Mouse (Mus musculus): ENCODE results near the gene Gtf2i. TPM values are rescaled to one million over a fixed set of nuclear protein-coding genes. Genes with fewer than 3 reads are reported as not detected.

Gene Gtf2i
- polyA plus RNA-seq, 1 experiment, result 196 TPM

GRCm38 (mm10) chr5:134295277-134296050 is 19.1 kb downstream of the Gtf2i start:
- DNase-seq (ENCODE audit: low read depth), result no peak
- TF ChIP-seq POLR2A (IDR thresholded peaks at IDR 0.05; ENCODE audit: borderline replicate concordance, extremely low read depth, insufficient read depth, insufficient read length, poor library complexity, severe bottlenecking) (no peak), CTCF (IDR thresholded peaks at IDR 0.05; ENCODE audit: borderline replicate concordance, extremely low read depth, insufficient read depth, insufficient read length) (no peak)

DNA sequence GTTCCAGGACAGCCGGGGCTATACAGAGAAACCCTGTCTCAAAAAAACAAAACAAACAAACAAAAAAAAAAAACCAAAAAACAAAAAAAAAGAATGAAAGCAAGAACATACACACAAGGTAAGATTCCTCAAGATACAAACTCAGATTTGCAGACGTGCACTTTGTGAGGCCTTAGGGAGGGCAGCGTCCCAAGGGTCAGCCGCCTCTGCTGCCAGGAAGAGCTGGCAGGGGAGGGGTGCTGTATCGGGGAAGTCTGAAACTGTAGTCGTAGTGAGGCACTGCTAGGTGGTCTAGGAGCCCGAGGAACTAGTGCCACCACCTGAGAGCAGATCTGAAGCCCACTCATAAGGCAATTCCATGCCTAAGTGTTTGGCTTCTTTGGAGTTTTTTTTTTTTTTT is 20.0 kb downstream of the Gtf2i start:
- DNase-seq (ENCODE audit: low read depth), result no peak
- TF ChIP-seq POLR2A (IDR thresholded peaks at IDR 0.05; ENCODE audit: borderline replicate concordance, extremely low read depth, insufficient read depth, insufficient read length, poor library complexity, severe bottlenecking), result no peak
- no peak for TF ChIP-seq CTCF (IDR thresholded peaks at IDR 0.05; ENCODE audit: borderline replicate concordance, extremely low read depth, insufficient read depth, insufficient read length)

GRCm38 (mm10) chr5:134291096-134291495 is 23.5 kb downstream of the Gtf2i start:
- no peak for TF ChIP-seq CTCF (IDR thresholded peaks at IDR 0.05; ENCODE audit: borderline replicate concordance, extremely low read depth, insufficient read depth, insufficient read length)
- TF ChIP-seq POLR2A (IDR thresholded peaks at IDR 0.05; ENCODE audit: borderline replicate concordance, extremely low read depth, insufficient read depth, insufficient read length, poor library complexity, severe bottlenecking), result no peak
- DNase-seq (ENCODE audit: low read depth), result no peak

DNA sequence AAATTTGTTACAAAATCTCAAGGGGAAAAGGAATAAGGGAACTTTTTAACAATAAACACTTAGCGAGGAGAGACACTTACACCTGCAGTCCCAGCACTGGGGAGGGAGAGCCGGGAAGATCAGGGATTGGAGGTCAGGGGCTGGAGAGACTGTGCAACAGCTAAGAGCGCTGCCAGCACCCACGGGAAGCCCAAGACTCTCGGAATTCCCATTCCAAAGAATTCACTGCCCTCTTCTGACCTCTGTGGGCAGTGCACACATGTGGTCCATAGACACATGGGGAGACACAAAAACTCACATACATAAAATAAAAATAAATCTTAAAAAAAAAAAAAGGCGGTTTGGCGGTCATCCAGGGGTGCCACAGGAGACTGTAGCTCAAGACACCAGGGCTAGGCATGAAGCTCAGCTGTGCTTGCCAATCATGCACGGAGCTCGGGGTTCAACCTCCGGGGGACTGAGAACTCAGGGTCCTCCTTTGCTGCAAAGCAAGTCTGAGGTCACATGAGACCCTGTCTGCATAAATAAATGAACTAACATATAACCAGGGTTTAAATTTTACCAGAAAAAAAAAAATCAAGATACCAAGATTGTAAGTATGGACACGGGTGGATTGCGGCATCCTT is 24.5 kb downstream of the Gtf2i start:
- TF ChIP-seq POLR2A (IDR thresholded peaks at IDR 0.05; ENCODE audit: borderline replicate concordance, extremely low read depth, insufficient read depth, insufficient read length, poor library complexity, severe bottlenecking) (no peak), CTCF (IDR thresholded peaks at IDR 0.05; ENCODE audit: borderline replicate concordance, extremely low read depth, insufficient read depth, insufficient read length) (no peak)
- DNase-seq (ENCODE audit: low read depth), result no peak

DNA sequence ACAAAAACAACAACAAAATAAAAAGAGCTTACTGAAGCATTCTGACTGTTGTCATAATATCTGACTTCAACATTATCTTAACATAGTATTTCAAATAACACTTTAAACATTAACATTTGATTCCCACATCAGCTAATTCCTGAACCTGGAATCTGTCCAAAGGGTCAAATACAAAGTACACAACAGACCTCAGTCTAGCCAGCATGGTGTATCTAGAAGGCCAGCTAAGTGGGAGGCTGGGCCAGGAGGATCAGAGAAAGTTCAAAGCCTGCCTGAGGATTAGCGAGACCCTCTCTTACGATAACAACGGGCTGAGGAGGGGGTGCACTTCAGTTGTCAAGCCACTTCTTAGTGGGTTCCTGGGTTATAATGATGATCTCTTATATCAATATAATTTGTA is 26.5 kb downstream of the Gtf2i start:
- TF ChIP-seq POLR2A (IDR thresholded peaks at IDR 0.05; ENCODE audit: borderline replicate concordance, extremely low read depth, insufficient read depth, insufficient read length, poor library complexity, severe bottlenecking) (no peak), CTCF (IDR thresholded peaks at IDR 0.05; ENCODE audit: borderline replicate concordance, extremely low read depth, insufficient read depth, insufficient read length) (no peak)
- no peak for DNase-seq (ENCODE audit: low read depth)

DNA sequence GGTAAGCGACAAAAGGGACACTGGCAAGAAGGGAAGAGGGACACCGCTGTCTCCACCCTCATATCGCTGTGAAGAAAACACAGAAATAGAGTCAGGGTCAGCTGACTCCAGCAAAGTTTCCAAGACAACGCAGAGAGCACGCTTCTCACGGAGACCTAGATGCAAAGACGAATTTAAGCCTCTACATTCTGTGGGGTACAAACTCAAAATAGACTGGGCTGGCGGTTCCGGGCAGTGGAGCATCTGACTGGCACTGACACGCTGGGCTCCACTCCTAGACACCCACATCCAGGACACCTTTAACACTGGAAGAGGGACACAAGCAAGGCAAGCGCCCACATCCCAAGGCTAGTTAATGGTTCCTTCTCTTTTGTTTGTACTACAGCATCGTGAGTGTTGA is 29.6 kb downstream of the Gtf2i start:
- TF ChIP-seq POLR2A (IDR thresholded peaks at IDR 0.05; ENCODE audit: borderline replicate concordance, extremely low read depth, insufficient read depth, insufficient read length, poor library complexity, severe bottlenecking) (no peak), CTCF (IDR thresholded peaks at IDR 0.05; ENCODE audit: borderline replicate concordance, extremely low read depth, insufficient read depth, insufficient read length) (no peak)
- DNase-seq (ENCODE audit: low read depth), result no peak

DNA sequence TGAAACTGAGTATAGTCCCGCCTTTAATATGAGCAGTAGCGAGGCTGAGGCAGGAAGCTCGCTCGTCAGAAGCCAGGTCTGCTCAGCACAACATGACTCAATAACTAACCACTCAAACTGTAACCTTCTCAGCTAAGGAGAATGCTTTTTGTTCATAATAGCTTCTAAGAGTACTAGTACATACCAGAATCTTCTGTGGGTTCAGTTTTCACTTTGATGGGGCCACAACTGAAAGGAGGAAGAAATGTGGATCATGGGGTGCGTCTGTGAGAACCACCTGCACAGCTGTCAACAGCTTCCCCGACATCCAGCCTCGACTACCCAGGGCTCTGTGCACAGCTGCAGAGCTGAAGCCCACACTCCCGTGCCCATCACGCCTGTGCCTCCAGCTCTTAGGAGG is 32.0 kb downstream of the Gtf2i start:
- TF ChIP-seq POLR2A (IDR thresholded peaks at IDR 0.05; ENCODE audit: borderline replicate concordance, extremely low read depth, insufficient read depth, insufficient read length, poor library complexity, severe bottlenecking) (no peak), CTCF (IDR thresholded peaks at IDR 0.05; ENCODE audit: borderline replicate concordance, extremely low read depth, insufficient read depth, insufficient read length) (no peak)
- DNase-seq (ENCODE audit: low read depth), result no peak

DNA sequence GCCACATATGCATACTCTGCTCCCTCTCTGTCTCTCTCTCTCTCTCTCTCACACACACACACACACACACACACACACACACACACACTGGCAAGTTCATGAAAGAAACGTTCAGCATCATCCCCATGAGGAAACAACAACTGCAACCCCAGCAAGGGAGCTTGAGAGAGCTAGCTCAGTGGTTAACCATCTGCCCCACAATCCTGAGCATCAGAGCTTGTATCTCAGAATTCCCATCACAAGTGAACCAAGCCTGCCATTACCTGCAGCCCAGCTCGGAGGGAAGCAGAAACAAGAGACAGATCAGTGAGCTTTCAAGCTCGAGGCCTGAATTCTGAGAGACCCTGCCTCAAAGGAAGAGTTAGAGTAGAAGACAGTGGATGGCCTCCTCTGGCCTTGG is 32.5 kb downstream of the Gtf2i start:
- no peak for DNase-seq (ENCODE audit: low read depth)
- TF ChIP-seq CTCF (IDR thresholded peaks at IDR 0.05; ENCODE audit: borderline replicate concordance, extremely low read depth, insufficient read depth, insufficient read length) (no peak), POLR2A (IDR thresholded peaks at IDR 0.05; ENCODE audit: borderline replicate concordance, extremely low read depth, insufficient read depth, insufficient read length, poor library complexity, severe bottlenecking) (no peak)

DNA sequence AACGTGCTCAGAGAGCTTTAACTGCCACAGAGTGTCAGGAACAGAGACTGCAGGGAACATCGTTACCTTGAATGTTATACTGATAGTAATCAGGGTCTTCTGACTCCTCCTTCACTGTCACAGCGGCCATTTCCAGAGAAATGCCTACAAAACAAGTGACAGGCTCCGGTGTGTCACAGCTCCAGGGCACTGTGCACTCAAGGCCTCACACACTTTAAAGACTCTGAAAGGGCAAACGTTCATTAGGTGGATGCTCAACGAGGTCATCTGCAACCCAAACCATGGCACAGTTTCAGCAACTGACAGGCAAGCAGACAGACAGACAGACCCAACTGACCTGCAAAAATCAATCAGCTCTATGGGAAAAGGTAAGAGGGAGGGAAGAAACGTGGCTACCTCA is 35.2 kb downstream of the Gtf2i start:
- TF ChIP-seq CTCF (IDR thresholded peaks at IDR 0.05; ENCODE audit: borderline replicate concordance, extremely low read depth, insufficient read depth, insufficient read length) (no peak), POLR2A (IDR thresholded peaks at IDR 0.05; ENCODE audit: borderline replicate concordance, extremely low read depth, insufficient read depth, insufficient read length, poor library complexity, severe bottlenecking) (no peak)

DNA sequence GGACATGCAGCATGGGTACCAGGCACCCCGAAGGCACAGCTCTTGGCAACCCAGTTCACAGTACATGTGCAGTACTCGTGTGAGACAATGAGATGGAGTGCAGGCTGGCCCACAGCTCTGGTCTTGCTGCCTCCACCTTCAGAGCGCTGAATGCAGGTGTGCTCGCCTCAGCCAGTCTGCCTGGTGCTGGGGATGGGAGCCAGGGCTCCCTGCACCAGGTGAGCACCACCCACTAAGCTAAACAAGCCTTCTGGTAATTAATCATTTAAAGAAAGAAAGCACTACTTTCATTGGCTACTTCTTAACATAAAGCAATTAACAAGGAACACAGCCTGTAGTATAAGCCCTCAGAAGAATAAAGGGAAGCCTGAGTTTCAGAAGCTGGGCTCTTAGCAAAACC is 37.5 kb downstream of the Gtf2i start:
- no peak for DNase-seq (ENCODE audit: low read depth)
- TF ChIP-seq CTCF (IDR thresholded peaks at IDR 0.05; ENCODE audit: borderline replicate concordance, extremely low read depth, insufficient read depth, insufficient read length) (no peak), POLR2A (IDR thresholded peaks at IDR 0.05; ENCODE audit: borderline replicate concordance, extremely low read depth, insufficient read depth, insufficient read length, poor library complexity, severe bottlenecking) (no peak)

More for the DNA sequence above, 35.2 kb downstream of the Gtf2i start:
- no peak for DNase-seq (ENCODE audit: low read depth)

- no peak for TF ChIP-seq POLR2A (IDR thresholded peaks at IDR 0.05; ENCODE audit: borderline replicate concordance, extremely low read depth, insufficient read depth, insufficient read length, poor library complexity, severe bottlenecking)
- TF ChIP-seq CTCF (IDR thresholded peaks at IDR 0.05; ENCODE audit: borderline replicate concordance, extremely low read depth, insufficient read depth, insufficient read length), result no peak
- DNase-seq (ENCODE audit: low read depth), result no peak
These were observed 39.0 kb downstream of the Gtf2i start for GRCm38 (mm10) chr5:134275556-134275955.

- DNase-seq (ENCODE audit: low read depth), result no peak
- TF ChIP-seq POLR2A (IDR thresholded peaks at IDR 0.05; ENCODE audit: borderline replicate concordance, extremely low read depth, insufficient read depth, insufficient read length, poor library complexity, severe bottlenecking) (no peak), CTCF (IDR thresholded peaks at IDR 0.05; ENCODE audit: borderline replicate concordance, extremely low read depth, insufficient read depth, insufficient read length) (no peak)
These were observed 39.5 kb downstream of the Gtf2i start for GRCm38 (mm10) chr5:134275021-134275420.

Data from brain, embryonic 14.5 days (tissue).